ENCODE assay signal across 8 mouse cellular contexts in genomic region chr9:61985183-61985863, GRCm38 (mm10). TPM values are rescaled to one million over a fixed set of nuclear protein-coding genes. Genes with fewer than 3 reads are reported as not detected.
A peak's percentile ranks its signal among the peaks of the same experiment; 100 is the strongest.
DNase-seq lines count a peak whose midpoint lies in the region; ATAC-seq and TF ChIP-seq lines count a peak whose summit lies in the region.

No protein-coding gene starts in this region.

- no peaks in the 10 kb centered on the region for H3K9me3 ChIP-seq in embryonic facial prominence, embryonic 15.5 days (replicated peaks)
- H3K9me3 ChIP-seq in lung, postnatal 0 days (ENCODE audit: low read length), result no peaks in the 10 kb centered on the region

- no peak for ATAC-seq in embryonic facial prominence, embryonic 15.5 days (ENCODE audit: insufficient number of reproducible peaks, low FRiP score, low TSS enrichment, low read depth)
- ATAC-seq in inflammation-experienced regulatory T-cells, adult 6 months, result peak; percentile 70
- peak; percentile 56; the same call in 1 of the 2 replicates for ATAC-seq in lung, postnatal 0 days

- DNase-seq in adrenal gland, adult (ENCODE audit: inconsistent age in 2 of 2, low spot score in 1 of 2), result peak; percentile 49 to 81
- no peak for DNase-seq in adrenal gland, adult 8-10 months
- DNase-seq in urinary bladder, postnatal 14 days (ENCODE audit: low spot score), result peak; percentile 73
- no peak for DNase-seq in urinary bladder, postnatal 10 days (ENCODE audit: low spot score)
- peak; percentile 63 for DNase-seq in lung, postnatal 0 days (ENCODE audit: low spot score)
- DNase-seq in right cerebral cortex, postnatal 4 days, result peak; percentile 64

- no peaks in the 10 kb centered on the region for H3K36me3 ChIP-seq in embryonic facial prominence, embryonic 15.5 days
- H3K36me3 ChIP-seq in lung, postnatal 0 days (ENCODE audit: insufficient read depth, low read length), result no peaks in the 10 kb centered on the region

- H3K27ac ChIP-seq in embryonic facial prominence, embryonic 15.5 days (replicated peaks), result no peak overlapping the region
- H3K27ac ChIP-seq in lung, postnatal 0 days (ENCODE audit: low read length), result no peak overlapping the region

- peaks cover 9% of the 10 kb centered on the region for H3K4me1 ChIP-seq in embryonic facial prominence, embryonic 15.5 days
- H3K4me1 ChIP-seq in lung, postnatal 0 days (ENCODE audit: insufficient read depth, low read depth, low read length), result no peaks in the 10 kb centered on the region

- H3K9ac ChIP-seq in embryonic facial prominence, embryonic 15.5 days, result no peak overlapping the region
- no peak overlapping the region for H3K9ac ChIP-seq in lung, postnatal 0 days (replicated peaks; ENCODE audit: low read depth)

- no peaks in the 10 kb centered on the region for H3K27me3 ChIP-seq in embryonic facial prominence, embryonic 15.5 days
- H3K27me3 ChIP-seq in lung, postnatal 0 days (replicated peaks; ENCODE audit: insufficient read depth, low read length), result no peaks in the 10 kb centered on the region

- 35% methylated on average over 11 of the region's 11 CpGs for WGBS in embryonic facial prominence, embryonic 15.5 days
- WGBS in lung, postnatal 0 days, result 40% methylated on average over 11 of the region's 11 CpGs

- TF ChIP-seq CTCF in lung, postnatal 0 days (IDR thresholded peaks at IDR 0.05), result peak; percentile 78

- no peak overlapping the region for H3K4me3 ChIP-seq in embryonic facial prominence, embryonic 15.5 days (replicated peaks)
- H3K4me3 ChIP-seq in lung, postnatal 0 days (ENCODE audit: low read depth, low read length), result no peak overlapping the region

- 0 out of 2 replicates have a peak overlapping the region, but pooled peaks have one; percentile 6 for H3K4me2 ChIP-seq in embryonic facial prominence, embryonic 15.5 days (replicated peaks)
- H3K4me2 ChIP-seq in lung, postnatal 0 days (replicated peaks; ENCODE audit: low read depth, low read length), result no peak overlapping the region

- TF ChIP-seq EP300 in lung, postnatal 0 days (IDR thresholded peaks at IDR 0.05), result no peak

RNA-seq across cellular contexts. Expression of gene Kif23, which starts 38.7 kb away (rescaled TPM):
- total RNA-seq in adrenal gland, adult 8-10 months (2022), result 1 to 10 TPM; 2.3 to 3.8 (median 3.7) TPM
- 82.9 and 92.3 TPM in 2 replicates for polyA plus RNA-seq in embryonic facial prominence, embryonic 15.5 days (2015; fragmentation: Nextera tagmentation; extraction: Ambion mirVana)
- polyA plus RNA-seq in inflammation-experienced regulatory T-cells, adult 6 months (2017; shearing (Covaris generic)), result 10 to 100 TPM in 2 of 3 experiments, 1 to 10 TPM in 1; 4.9 to 91.0 (median 14.7) TPM
- 7.7 and 11.0 TPM in 2 replicates for polyA plus RNA-seq in lung, postnatal 0 days (2015; fragmentation: Nextera tagmentation; extraction: Ambion mirVana)

RNA-seq across cellular contexts. Expression of gene Paqr5, which starts 41.3 kb away (rescaled TPM):
- total RNA-seq in adrenal gland, adult 8-10 months (2022), result 1 to 10 TPM; 1.9 to 6.4 (median 4.2) TPM
- polyA plus RNA-seq in embryonic facial prominence, embryonic 15.5 days (2015; fragmentation: Nextera tagmentation; extraction: Ambion mirVana), result 16.8 and 18.7 TPM in 2 replicates
- under 1 TPM; 0.10 to 0.23 (median 0.22) TPM for polyA plus RNA-seq in inflammation-experienced regulatory T-cells, adult 6 months (2017; shearing (Covaris generic))
- 8.7 and 10.5 TPM in 2 replicates for polyA plus RNA-seq in lung, postnatal 0 days (2015; fragmentation: Nextera tagmentation; extraction: Ambion mirVana)

Comparison
In these comparisons a context has a peak if more than half of its experiments do, and no peak if none do; other contexts are left out.
1. DNase-seq: peak in adrenal gland, adult (2 of 2), urinary bladder, postnatal 14 days (single experiment), lung, postnatal 0 days (single experiment) and right cerebral cortex, postnatal 4 days (single experiment); none in adrenal gland, adult 8-10 months (single experiment) and urinary bladder, postnatal 10 days (single experiment).